Mouse (Mus musculus): ENCODE measurements around the gene Myo1d. TPM values are rescaled to one million over a fixed set of nuclear protein-coding genes. Genes with fewer than 3 reads are reported as not detected.

The Myo1d gene
- polyA plus RNA-seq, 1 experiment from 2014 or later = 26.4 TPM

DNA sequence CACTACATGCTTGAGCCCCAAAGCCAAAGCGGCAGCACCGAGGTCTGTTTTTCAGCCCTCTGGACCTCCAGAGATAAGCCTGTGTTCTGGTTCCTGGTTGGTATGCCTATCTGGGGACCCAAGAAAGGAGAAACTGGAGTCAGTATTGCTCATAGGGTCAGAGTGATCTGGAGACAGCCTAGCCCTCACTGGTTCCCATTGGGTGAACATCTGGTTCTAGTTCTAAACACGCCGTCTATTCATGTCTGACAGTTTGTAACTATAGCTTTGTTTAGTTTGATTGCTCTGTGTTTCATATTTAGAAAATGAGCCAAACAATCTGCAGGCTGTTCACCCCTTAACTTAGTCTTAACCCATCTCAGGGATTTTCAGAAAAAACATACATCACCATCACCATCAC, 151.2 kb downstream of the Myo1d start:
- no peak overlapping the region for H3K4me3 ChIP-seq (ENCODE audit: low read depth, low read length)
- TF ChIP-seq EP300 (IDR thresholded peaks at IDR 0.05) = no peak
- no peak for TF ChIP-seq CTCF (IDR thresholded peaks at IDR 0.05)
- no peaks in the 10 kb centered on the region for H3K9me3 ChIP-seq (ENCODE audit: low read length)
- no peaks in the 10 kb centered on the region for H3K4me1 ChIP-seq (ENCODE audit: insufficient read depth, low read depth, low read length)
- H3K27me3 ChIP-seq (replicated peaks; ENCODE audit: insufficient read depth, low read length) = no peaks in the 10 kb centered on the region
- ATAC-seq (peak; percentile 43; the same call in 1 of the 2 replicates), DNase-seq (ENCODE audit: low spot score) (peak; percentile 15)
- no peak overlapping the region for H3K9ac ChIP-seq (replicated peaks; ENCODE audit: low read depth)
- H3K36me3 ChIP-seq (ENCODE audit: insufficient read depth, low read length) = no peaks in the 10 kb centered on the region
- WGBS = 69% methylated on average over 4 of the region's 4 CpGs
- no peak overlapping the region for H3K4me2 ChIP-seq (replicated peaks; ENCODE audit: low read depth, low read length)
- H3K27ac ChIP-seq (ENCODE audit: low read length) = no peak overlapping the region

DNA sequence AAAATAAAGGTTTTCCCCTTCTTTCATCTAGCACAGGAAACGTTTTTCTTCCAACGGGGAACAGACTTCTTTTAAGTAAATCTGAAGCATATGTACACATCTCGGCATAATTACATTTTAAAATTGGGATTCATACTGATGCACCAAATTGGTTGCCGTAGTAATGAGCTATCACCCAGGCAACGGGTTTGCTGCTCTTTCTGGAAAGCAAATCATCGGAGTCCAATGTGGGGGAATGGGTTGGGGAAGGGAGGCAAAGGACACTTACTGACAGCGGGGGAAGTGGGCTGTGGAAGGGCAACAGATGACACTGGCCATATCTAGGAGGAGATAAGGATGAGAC, 156.8 kb downstream of the Myo1d start:
- no peaks in the 10 kb centered on the region for H3K36me3 ChIP-seq (ENCODE audit: insufficient read depth, low read length)
- H3K27ac ChIP-seq (ENCODE audit: low read length) = no peak overlapping the region
- no peaks in the 10 kb centered on the region for H3K27me3 ChIP-seq (replicated peaks; ENCODE audit: insufficient read depth, low read length)
- H3K9me3 ChIP-seq (ENCODE audit: low read length) = no peaks in the 10 kb centered on the region
- 42% methylated on average over 7 of the region's 7 CpGs for WGBS
- ATAC-seq (no peak), DNase-seq (ENCODE audit: low spot score) (no peak)
- no peak overlapping the region for H3K4me3 ChIP-seq (ENCODE audit: low read depth, low read length)
- no peak overlapping the region for H3K4me2 ChIP-seq (replicated peaks; ENCODE audit: low read depth, low read length)
- TF ChIP-seq EP300 (IDR thresholded peaks at IDR 0.05) (no peak), CTCF (IDR thresholded peaks at IDR 0.05) (no peak)
- H3K4me1 ChIP-seq (ENCODE audit: insufficient read depth, low read depth, low read length) = no peaks in the 10 kb centered on the region
- no peak overlapping the region for H3K9ac ChIP-seq (replicated peaks; ENCODE audit: low read depth)

GRCm38 (mm10) chr11:80622233-80623037, 157.4 kb downstream of the Myo1d start:
- WGBS = 37% methylated on average over 11 of the region's 11 CpGs
- TF ChIP-seq EP300 (IDR thresholded peaks at IDR 0.05) (no peak), CTCF (IDR thresholded peaks at IDR 0.05) (no peak)
- no peak for ATAC-seq

GRCm38 (mm10) chr11:80614949-80615725, 164.7 kb downstream of the Myo1d start:
- no peaks in the 10 kb centered on the region for H3K36me3 ChIP-seq (ENCODE audit: insufficient read depth, low read length)
- no peak overlapping the region for H3K27ac ChIP-seq (ENCODE audit: low read length)
- H3K9me3 ChIP-seq (ENCODE audit: low read length) = no peaks in the 10 kb centered on the region
- no peaks in the 10 kb centered on the region for H3K27me3 ChIP-seq (replicated peaks; ENCODE audit: insufficient read depth, low read length)
- 55% methylated on average over 6 of the region's 6 CpGs for WGBS
- DNase-seq (ENCODE audit: low spot score) = no peak
- no peak overlapping the region for H3K4me3 ChIP-seq (ENCODE audit: low read depth, low read length)
- TF ChIP-seq CTCF (IDR thresholded peaks at IDR 0.05) = no peak
- no peak for TF ChIP-seq EP300 (IDR thresholded peaks at IDR 0.05)
- no peak overlapping the region for H3K9ac ChIP-seq (replicated peaks; ENCODE audit: low read depth)
- ATAC-seq = no peak
- no peak overlapping the region for H3K4me2 ChIP-seq (replicated peaks; ENCODE audit: low read depth, low read length)
- no peaks in the 10 kb centered on the region for H3K4me1 ChIP-seq (ENCODE audit: insufficient read depth, low read depth, low read length)

More at GRCm38 (mm10) chr11:80622233-80623037, 157.4 kb downstream of the Myo1d start:
- DNase-seq (ENCODE audit: low spot score) = no peak
- Histone ChIP-seq H3K36me3 (ENCODE audit: insufficient read depth, low read length) (no peaks in the 10 kb centered on the region), H3K4me2 (replicated peaks; ENCODE audit: low read depth, low read length) (no peak overlapping the region), H3K4me3 (ENCODE audit: low read depth, low read length) (no peak overlapping the region), H3K4me1 (ENCODE audit: insufficient read depth, low read depth, low read length) (no peaks in the 10 kb centered on the region), H3K27ac (ENCODE audit: low read length) (no peak overlapping the region), H3K9ac (replicated peaks; ENCODE audit: low read depth) (no peak overlapping the region), H3K27me3 (replicated peaks; ENCODE audit: insufficient read depth, low read length) (no peaks in the 10 kb centered on the region), H3K9me3 (ENCODE audit: low read length) (no peaks in the 10 kb centered on the region)

- 37% methylated on average over 5 of the region's 5 CpGs for WGBS
- H3K27ac ChIP-seq (ENCODE audit: low read length) = no peak overlapping the region
- H3K9ac ChIP-seq (replicated peaks; ENCODE audit: low read depth) = no peak overlapping the region
- no peaks in the 10 kb centered on the region for H3K27me3 ChIP-seq (replicated peaks; ENCODE audit: insufficient read depth, low read length)
- no peak overlapping the region for H3K4me3 ChIP-seq (ENCODE audit: low read depth, low read length)
- TF ChIP-seq CTCF (IDR thresholded peaks at IDR 0.05) (peak; percentile 66), EP300 (IDR thresholded peaks at IDR 0.05) (no peak)
- ATAC-seq = no peak
- no peaks in the 10 kb centered on the region for H3K4me1 ChIP-seq (ENCODE audit: insufficient read depth, low read depth, low read length)
- peak; percentile 65 for DNase-seq (ENCODE audit: low spot score)
- H3K36me3 ChIP-seq (ENCODE audit: insufficient read depth, low read length) = no peaks in the 10 kb centered on the region
- no peaks in the 10 kb centered on the region for H3K9me3 ChIP-seq (ENCODE audit: low read length)
- no peak overlapping the region for H3K4me2 ChIP-seq (replicated peaks; ENCODE audit: low read depth, low read length)
These were observed 165.4 kb downstream of the Myo1d start for GRCm38 (mm10) chr11:80614418-80614817.

DNA sequence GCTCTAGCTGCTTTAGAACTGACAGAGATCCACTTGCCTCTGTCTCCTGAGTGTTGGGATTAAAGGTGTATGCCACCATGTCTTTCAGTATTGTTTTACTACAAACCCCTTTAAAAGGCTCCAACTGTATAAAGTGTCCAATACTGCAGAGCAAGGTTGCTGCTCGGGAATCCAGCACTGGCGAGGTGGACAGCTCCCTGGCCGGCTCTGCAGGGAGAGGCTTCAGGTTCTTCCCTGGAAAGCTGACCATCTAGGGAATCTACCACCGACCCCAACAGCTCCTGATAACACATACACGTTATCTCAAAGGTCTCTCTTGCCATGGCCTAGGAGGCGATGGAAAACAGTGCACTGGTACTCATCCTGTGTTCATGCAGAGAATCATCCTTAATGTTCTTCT, 166.3 kb downstream of the Myo1d start:
- Histone ChIP-seq H3K27ac (ENCODE audit: low read length) (no peak overlapping the region), H3K36me3 (ENCODE audit: insufficient read depth, low read length) (no peaks in the 10 kb centered on the region), H3K9ac (replicated peaks; ENCODE audit: low read depth) (no peak overlapping the region), H3K27me3 (replicated peaks; ENCODE audit: insufficient read depth, low read length) (no peaks in the 10 kb centered on the region), H3K9me3 (ENCODE audit: low read length) (no peaks in the 10 kb centered on the region), H3K4me2 (replicated peaks; ENCODE audit: low read depth, low read length) (no peak overlapping the region), H3K4me1 (ENCODE audit: insufficient read depth, low read depth, low read length) (no peaks in the 10 kb centered on the region), H3K4me3 (ENCODE audit: low read depth, low read length) (no peak overlapping the region)
- 3% methylated on average over 6 of the region's 6 CpGs for WGBS
- TF ChIP-seq CTCF (IDR thresholded peaks at IDR 0.05) (no peak), EP300 (IDR thresholded peaks at IDR 0.05) (no peak)
- DNase-seq (ENCODE audit: low spot score) (peak; percentile 47), ATAC-seq (no peak)
